Mouse (Mus musculus): ENCODE results near the gene Pygo2. TPM values are rescaled to one million over a fixed set of nuclear protein-coding genes. Genes with fewer than 3 reads are reported as not detected.

Gene Pygo2
- polyA plus RNA-seq, 1 experiment from 2014 or later = 35.2 TPM

GRCm38 (mm10) chr3:89391663-89392511 is 38.1 kb upstream of the Pygo2 start:
- WGBS = under 1% methylated on average over 56 of the region's 56 CpGs
- H3K27ac ChIP-seq (ENCODE audit: low read depth, low read length) = no peak overlapping the region
- peak overlapping the region; percentile 36 for H3K4me3 ChIP-seq (ENCODE audit: low read depth, low read length)
- peaks cover 44% of the 10 kb centered on the region for H3K4me1 ChIP-seq (ENCODE audit: control insufficient read depth, insufficient read depth, low read length)
- H3K27me3 ChIP-seq (replicated peaks; ENCODE audit: control insufficient read depth, insufficient read depth, low read length) = peaks cover 18% of the 10 kb centered on the region
- ATAC-seq (no peak), DNase-seq (ENCODE audit: low spot score) (peak; percentile 33)
- H3K36me3 ChIP-seq (ENCODE audit: control insufficient read depth, insufficient read depth, low read length) = no peaks in the 10 kb centered on the region
- peak overlapping the region; percentile 66 for H3K9ac ChIP-seq (ENCODE audit: low read length)
- peak overlapping the region; percentile 99 for H3K4me2 ChIP-seq (ENCODE audit: low read length)
- no peaks in the 10 kb centered on the region for H3K9me3 ChIP-seq (replicated peaks; ENCODE audit: control insufficient read depth, low read length)

- H3K4me3 ChIP-seq (ENCODE audit: low read depth, low read length) = peak overlapping the region; percentile 36
- 1% methylated on average over 22 of the region's 24 CpGs for WGBS
- no peaks in the 10 kb centered on the region for H3K36me3 ChIP-seq (ENCODE audit: control insufficient read depth, insufficient read depth, low read length)
- H3K27ac ChIP-seq (ENCODE audit: low read depth, low read length) = no peak overlapping the region
- peak overlapping the region; percentile 99 for H3K4me2 ChIP-seq (ENCODE audit: low read length)
- H3K27me3 ChIP-seq (replicated peaks; ENCODE audit: control insufficient read depth, insufficient read depth, low read length) = peaks cover 18% of the 10 kb centered on the region
- ATAC-seq = no peak
- H3K9ac ChIP-seq (ENCODE audit: low read length) = peak overlapping the region; percentile 66; the same call in 1 of the 2 replicates
- peaks cover 44% of the 10 kb centered on the region for H3K4me1 ChIP-seq (ENCODE audit: control insufficient read depth, insufficient read depth, low read length)
- DNase-seq (ENCODE audit: low spot score) = no peak
- H3K9me3 ChIP-seq (replicated peaks; ENCODE audit: control insufficient read depth, low read length) = no peaks in the 10 kb centered on the region
These were observed 37.1 kb upstream of the Pygo2 start for GRCm38 (mm10) chr3:89392871-89393311.

- WGBS = 0% methylated on average over 15 of the region's 15 CpGs
- ATAC-seq (peak; percentile 92), DNase-seq (ENCODE audit: low spot score) (peak; percentile 96)
- no peaks in the 10 kb centered on the region for H3K36me3 ChIP-seq (ENCODE audit: control insufficient read depth, insufficient read depth, low read length)
- H3K4me1 ChIP-seq (ENCODE audit: control insufficient read depth, insufficient read depth, low read length) = peaks cover 44% of the 10 kb centered on the region
- peak overlapping the region; percentile 36 for H3K4me3 ChIP-seq (ENCODE audit: low read depth, low read length)
- H3K4me2 ChIP-seq (ENCODE audit: low read length) = peak overlapping the region; percentile 99
- no peaks in the 10 kb centered on the region for H3K9me3 ChIP-seq (replicated peaks; ENCODE audit: control insufficient read depth, low read length)
- H3K27me3 ChIP-seq (replicated peaks; ENCODE audit: control insufficient read depth, insufficient read depth, low read length) = peaks cover 18% of the 10 kb centered on the region
- H3K9ac ChIP-seq (ENCODE audit: low read length) = peak overlapping the region; percentile 51
- H3K27ac ChIP-seq (ENCODE audit: low read depth, low read length) = peak overlapping the region; percentile 49; the same call in 1 of the 2 replicates
These were observed 36.4 kb upstream of the Pygo2 start for GRCm38 (mm10) chr3:89393605-89394004.

- ATAC-seq (peak; percentile 54), DNase-seq (ENCODE audit: low spot score) (peak; percentile 65)
- peak within 1 kb of the TSS; percentile 99 for H3K4me2 ChIP-seq (ENCODE audit: low read length)
- H3K9ac ChIP-seq (ENCODE audit: low read length) = peak within 1 kb of the TSS; percentile 51
- H3K4me3 ChIP-seq (ENCODE audit: low read depth, low read length) = peak within 1 kb of the TSS; percentile 37
- under 1% methylated on average over 39 of the region's 42 CpGs for WGBS
- no peaks in the 10 kb centered on the region for H3K36me3 ChIP-seq (ENCODE audit: control insufficient read depth, insufficient read depth, low read length)
- peaks cover 18% of the 10 kb centered on the region for H3K27me3 ChIP-seq (replicated peaks; ENCODE audit: control insufficient read depth, insufficient read depth, low read length)
- peaks cover 44% of the 10 kb centered on the region for H3K4me1 ChIP-seq (ENCODE audit: control insufficient read depth, insufficient read depth, low read length)
- H3K27ac ChIP-seq (ENCODE audit: low read depth, low read length) = peak within 1 kb of the TSS; percentile 49; the same call in 1 of the 2 replicates
- H3K9me3 ChIP-seq (replicated peaks; ENCODE audit: control insufficient read depth, low read length) = no peaks in the 10 kb centered on the region
These were observed 35.8 kb upstream of the Pygo2 start, which contains the start of gene Zbtb7b for GRCm38 (mm10) chr3:89394006-89394893. Zbtb7b (minus strand) TSS chr3:89394776.

GRCm38 (mm10) chr3:89394894-89395256 is 35.1 kb upstream of the Pygo2 start:
- Histone ChIP-seq H3K4me1 (ENCODE audit: control insufficient read depth, insufficient read depth, low read length) (peaks cover 44% of the 10 kb centered on the region), H3K36me3 (ENCODE audit: control insufficient read depth, insufficient read depth, low read length) (no peaks in the 10 kb centered on the region), H3K9me3 (replicated peaks; ENCODE audit: control insufficient read depth, low read length) (no peaks in the 10 kb centered on the region), H3K4me2 (ENCODE audit: low read length) (peak overlapping the region; percentile 99), H3K9ac (ENCODE audit: low read length) (peak overlapping the region; percentile 51), H3K4me3 (ENCODE audit: low read depth, low read length) (peak overlapping the region; percentile 36), H3K27me3 (replicated peaks; ENCODE audit: control insufficient read depth, insufficient read depth, low read length) (peaks cover 18% of the 10 kb centered on the region), H3K27ac (ENCODE audit: low read depth, low read length) (no peak overlapping the region; the same call in 1 of the 2 replicates)
- under 1% methylated on average over 10 of the region's 12 CpGs for WGBS
- DNase-seq (ENCODE audit: low spot score) (peak; percentile 82), ATAC-seq (no peak)

GRCm38 (mm10) chr3:89395419-89395805 is 34.6 kb upstream of the Pygo2 start:
- 4% methylated on average over 10 of the region's 10 CpGs for WGBS
- Histone ChIP-seq H3K4me2 (ENCODE audit: low read length) (peak overlapping the region; percentile 99), H3K4me3 (ENCODE audit: low read depth, low read length) (peak overlapping the region; percentile 37), H3K36me3 (ENCODE audit: control insufficient read depth, insufficient read depth, low read length) (no peaks in the 10 kb centered on the region), H3K9ac (ENCODE audit: low read length) (no peak overlapping the region), H3K9me3 (replicated peaks; ENCODE audit: control insufficient read depth, low read length) (no peaks in the 10 kb centered on the region), H3K27me3 (replicated peaks; ENCODE audit: control insufficient read depth, insufficient read depth, low read length) (peaks cover 18% of the 10 kb centered on the region), H3K27ac (ENCODE audit: low read depth, low read length) (no peak overlapping the region), H3K4me1 (ENCODE audit: control insufficient read depth, insufficient read depth, low read length) (peaks cover 44% of the 10 kb centered on the region)
- DNase-seq (ENCODE audit: low spot score) (no peak), ATAC-seq (no peak)

GRCm38 (mm10) chr3:89395806-89396653 is 34.0 kb upstream of the Pygo2 start:
- Histone ChIP-seq H3K4me2 (ENCODE audit: low read length) (peak overlapping the region; percentile 99), H3K4me3 (ENCODE audit: low read depth, low read length) (peak overlapping the region; percentile 37), H3K36me3 (ENCODE audit: control insufficient read depth, insufficient read depth, low read length) (peaks cover under 1% of the 10 kb centered on the region; the same call in 1 of the 2 replicates), H3K4me1 (ENCODE audit: control insufficient read depth, insufficient read depth, low read length) (peaks cover 38% of the 10 kb centered on the region), H3K27ac (ENCODE audit: low read depth, low read length) (no peak overlapping the region), H3K27me3 (replicated peaks; ENCODE audit: control insufficient read depth, insufficient read depth, low read length) (peaks cover 18% of the 10 kb centered on the region), H3K9ac (ENCODE audit: low read length) (peak overlapping the region; percentile 61), H3K9me3 (replicated peaks; ENCODE audit: control insufficient read depth, low read length) (no peaks in the 10 kb centered on the region)
- WGBS = 1% methylated on average over 44 of the region's 44 CpGs
- DNase-seq (ENCODE audit: low spot score) (peak; percentile 83), ATAC-seq (no peak)

GRCm38 (mm10) chr3:89396654-89397005 is 33.4 kb upstream of the Pygo2 start:
- H3K4me3 ChIP-seq (ENCODE audit: low read depth, low read length) = no peak overlapping the region; the same call in 1 of the 2 replicates
- H3K27ac ChIP-seq (ENCODE audit: low read depth, low read length) = no peak overlapping the region
- DNase-seq (ENCODE audit: low spot score) (no peak), ATAC-seq (no peak)
- H3K9ac ChIP-seq (ENCODE audit: low read length) = peak overlapping the region; percentile 61; the same call in 1 of the 2 replicates
- H3K27me3 ChIP-seq (replicated peaks; ENCODE audit: control insufficient read depth, insufficient read depth, low read length) = peaks cover 18% of the 10 kb centered on the region
- WGBS = under 1% methylated on average over 4 of the region's 4 CpGs
- no peaks in the 10 kb centered on the region for H3K9me3 ChIP-seq (replicated peaks; ENCODE audit: control insufficient read depth, low read length)
- peaks cover 6% of the 10 kb centered on the region for H3K36me3 ChIP-seq (ENCODE audit: control insufficient read depth, insufficient read depth, low read length)
- peaks cover 32% of the 10 kb centered on the region for H3K4me1 ChIP-seq (ENCODE audit: control insufficient read depth, insufficient read depth, low read length)
- H3K4me2 ChIP-seq (ENCODE audit: low read length) = peak overlapping the region; percentile 99
